Mouse (Mus musculus) layer of hippocampus, postnatal 14 days (tissue): Measurements from ENCODE around the gene Tpd52l1. TPM values are rescaled to one million over a fixed set of nuclear protein-coding genes. Genes with fewer than 3 reads are reported as not detected.

Source experiments
- DNase-seq, 2 experiments: peaks; one replicate each; pipeline ENCODE4 v3.0.0; 2021 to 2022; ENCODE audit warnings: low spot score in 2 of 2, mixed read lengths in 1 of 2
- total RNA-seq, 2 experiments: library from RNA; stranded (reverse); gene quantifications; 2 replicates each; pipeline ENCODE4 v1.2.3; 2021

Gene Tpd52l1
- total RNA-seq, 2 experiments from 2014 or later = 21.7 to 24.7 TPM

GRCm38 (mm10) chr10:31351056-31351455 is 94.7 kb downstream of the Tpd52l1 start:
- DNase-seq = no peak

- no peak for DNase-seq
Measured at GRCm38 (mm10) chr10:31346401-31346800, 99.4 kb downstream of the Tpd52l1 start.

GRCm38 (mm10) chr10:31336432-31336831 is 109.3 kb downstream of the Tpd52l1 start:
- DNase-seq = no peak

GRCm38 (mm10) chr10:31331225-31331775 is 114.5 kb downstream of the Tpd52l1 start:
- DNase-seq = peak in 1 of 2 experiments; percentile 14

- DNase-seq = no peak
Measured at GRCm38 (mm10) chr10:31330286-31330962, 115.3 kb downstream of the Tpd52l1 start.

- DNase-seq = no peak
Measured at GRCm38 (mm10) chr10:31329436-31329835, 116.3 kb downstream of the Tpd52l1 start.

GRCm38 (mm10) chr10:31318491-31318890 is 127.3 kb downstream of the Tpd52l1 start:
- DNase-seq = peak in 1 of 2 experiments; percentile 26

- peak; percentile 54 to 57 for DNase-seq
Measured at GRCm38 (mm10) chr10:31312865-31313848, 132.6 kb downstream of the Tpd52l1 start, which contains the start of gene Hddc2. Hddc2 (plus strand) TSS chr10:31313383.

- DNase-seq = no peak
Measured at GRCm38 (mm10) chr10:31307024-31307598, 138.6 kb downstream of the Tpd52l1 start.

- DNase-seq = no peak
Measured at GRCm38 (mm10) chr10:31303446-31303845, 142.3 kb downstream of the Tpd52l1 start.

- no peak for DNase-seq
Measured at GRCm38 (mm10) chr10:31300292-31300691, 145.5 kb downstream of the Tpd52l1 start.

- DNase-seq = peak; percentile 54 to 81
Measured at GRCm38 (mm10) chr10:31298921-31299574, 146.7 kb downstream of the Tpd52l1 start.

GRCm38 (mm10) chr10:31298263-31298662 is 147.5 kb downstream of the Tpd52l1 start:
- no peak for DNase-seq

- DNase-seq = no peak
Measured at GRCm38 (mm10) chr10:31297106-31297505, 148.7 kb downstream of the Tpd52l1 start.

GRCm38 (mm10) chr10:31296458-31296857 is 149.3 kb downstream of the Tpd52l1 start:
- DNase-seq = no peak

- DNase-seq = peak in 1 of 2 experiments; percentile 33
Measured at GRCm38 (mm10) chr10:31295705-31296104, 150.1 kb downstream of the Tpd52l1 start.

GRCm38 (mm10) chr10:31288697-31289390 is 156.9 kb downstream of the Tpd52l1 start:
- no peak for DNase-seq

GRCm38 (mm10) chr10:31287787-31288186 is 158.0 kb downstream of the Tpd52l1 start:
- DNase-seq = no peak
